Mouse (Mus musculus): ENCODE measurements around the gene Tom1.

DNA sequence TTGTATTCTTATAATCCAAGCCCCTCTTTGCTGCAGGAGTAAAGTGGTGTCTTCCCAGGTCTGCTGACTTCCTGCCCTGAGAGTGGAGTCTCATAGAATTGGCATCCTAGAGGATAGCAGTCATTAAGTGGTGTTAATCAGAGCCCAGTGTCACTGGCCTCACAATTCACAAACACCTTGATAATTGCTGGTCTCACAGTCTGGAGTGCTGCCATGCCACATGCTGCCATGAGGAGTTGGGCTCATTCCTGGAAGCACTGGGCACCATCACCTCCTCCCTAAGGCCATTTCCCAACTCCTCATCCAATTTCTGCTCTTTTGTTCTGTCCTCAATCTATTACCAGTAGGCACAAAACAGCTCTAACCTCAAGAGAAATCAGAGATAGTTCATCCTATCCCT is 2.1 kb downstream of the Tom1 start:
- TF ChIP-seq POLR2A (IDR thresholded peaks at IDR 0.05; ENCODE audit: insufficient read length, low read depth) (no peak), MAX (IDR thresholded peaks at IDR 0.05; ENCODE audit: low read depth) (no peak), POLR2AphosphoS2 (IDR thresholded peaks at IDR 0.05; ENCODE audit: insufficient read length, low read depth) (no peak), TCF12 (IDR thresholded peaks at IDR 0.05; ENCODE audit: insufficient read depth, poor library complexity, severe bottlenecking) (no peak), MYOD1 (IDR thresholded peaks at IDR 0.05; ENCODE audit: control insufficient read depth in 1 of 3, insufficient read length in 2 of 3, low read depth in 2 of 3) (no peak), E2F4 (IDR thresholded peaks at IDR 0.05; ENCODE audit: insufficient read depth) (no peak), TCF3 (IDR thresholded peaks at IDR 0.05; ENCODE audit: insufficient read length, low read depth) (no peak), MYOG (IDR thresholded peaks at IDR 0.05; ENCODE audit: control insufficient read depth in 1 of 3, insufficient read depth in 1 of 3, insufficient read length in 2 of 3, low read depth in 2 of 3) (no peak)
